Mouse (Mus musculus) testis, adult 2 months (tissue): Measurements from ENCODE around the gene Fbxo28. TPM values are rescaled to one million over a fixed set of nuclear protein-coding genes. Genes with fewer than 3 reads are reported as not detected.

Experiments used
- H3K27ac ChIP-seq: fragments of 200-500 bp; 2 replicates; pipeline ENCODE4 v1.5.1; 2012; ENCODE audit warnings: low read depth, low read length; ENCODE audit not compliant: control insufficient read depth, insufficient read depth
- H3K27me3 ChIP-seq: fragments of 200-500 bp; 2 replicates; pipeline ENCODE4 v1.6.1; 2012; ENCODE audit warnings: mild to moderate bottlenecking, low read length, moderate library complexity; ENCODE audit not compliant: control insufficient read depth, insufficient read depth
- H3K36me3 ChIP-seq: fragments of 200-500 bp; 2 replicates; pipeline ENCODE4 v1.6.1; 2012; ENCODE audit warnings: mild to moderate bottlenecking, low read length; ENCODE audit not compliant: control insufficient read depth, insufficient read depth
- H3K4me1 ChIP-seq: fragments of 200-500 bp; 2 replicates; pipeline ENCODE4 v1.6.1; 2012; ENCODE audit warnings: low read length; ENCODE audit not compliant: control insufficient read depth, insufficient read depth
- H3K4me3 ChIP-seq: fragments of 200-500 bp; 2 replicates; pipeline ENCODE4 v1.5.1; 2012; ENCODE audit warnings: low read depth, mild to moderate bottlenecking, low read length, moderate library complexity, mixed read lengths; ENCODE audit not compliant: control insufficient read depth
- CTCF ChIP-seq: fragments of 200-500 bp; IDR thresholded peaks from 2 replicates; pipeline ENCODE4 v1.5.1; 2012; ENCODE audit warnings: low read depth, mild to moderate bottlenecking, inconsistent platforms, low read length, moderate library complexity; ENCODE audit not compliant: control insufficient read depth, insufficient read depth, insufficient replicate concordance
- POLR2A ChIP-seq: fragments of 200-500 bp; IDR thresholded peaks from 2 replicates; pipeline ENCODE4 v1.6.1; 2012; ENCODE audit warnings: low read depth, mild to moderate bottlenecking, inconsistent platforms, low read length, moderate library complexity; ENCODE audit not compliant: control insufficient read depth
- polyA plus RNA-seq: library from polyadenylated mRNA; depleted of rRNA; stranded (reverse); fragments of >200 nt; gene quantifications from 2 replicates; pipeline ENCODE4 v1.2.3, GENCODE M21; 2012

Fbxo28 gene
- polyA plus RNA-seq, 1 experiment: 7.9 TPM

GRCm38 (mm10) chr1:182363683-182364404 is 22.4 kb upstream of the Fbxo28 start:
- Histone ChIP-seq H3K36me3 (no peaks in the 10 kb centered on the region), H3K27ac (no peak overlapping the region), H3K4me3 (no peak overlapping the region), H3K27me3 (no peaks in the 10 kb centered on the region), H3K4me1 (no peaks in the 10 kb centered on the region)
- TF ChIP-seq POLR2A: no peak
- no peak for TF ChIP-seq CTCF

GRCm38 (mm10) chr1:182362703-182363102 is 21.3 kb upstream of the Fbxo28 start:
- H3K36me3 ChIP-seq: no peaks in the 10 kb centered on the region
- H3K27ac ChIP-seq: no peak overlapping the region
- H3K4me1 ChIP-seq: no peaks in the 10 kb centered on the region
- H3K27me3 ChIP-seq: no peaks in the 10 kb centered on the region
- TF ChIP-seq CTCF: no peak
- TF ChIP-seq POLR2A: no peak
- no peak overlapping the region for H3K4me3 ChIP-seq

- Histone ChIP-seq H3K4me1 (peaks cover 2% of the 10 kb centered on the region; the same call in 1 of the 2 replicates), H3K36me3 (no peaks in the 10 kb centered on the region), H3K27ac (no peak overlapping the region), H3K27me3 (no peaks in the 10 kb centered on the region), H3K4me3 (no peak overlapping the region)
- TF ChIP-seq CTCF (no peak), POLR2A (no peak)
Observed at GRCm38 (mm10) chr1:182358133-182358532, 16.7 kb upstream of the Fbxo28 start.

GRCm38 (mm10) chr1:182354504-182355147 is 13.2 kb upstream of the Fbxo28 start:
- no peak for TF ChIP-seq POLR2A
- TF ChIP-seq CTCF: no peak
- H3K27me3 ChIP-seq: no peaks in the 10 kb centered on the region
- no peak overlapping the region for H3K4me3 ChIP-seq
- peaks cover 5% of the 10 kb centered on the region for H3K4me1 ChIP-seq
- no peaks in the 10 kb centered on the region for H3K36me3 ChIP-seq
- H3K27ac ChIP-seq: 0 out of 2 replicates have a peak overlapping the region, but pooled peaks have one; percentile 45

- H3K36me3 ChIP-seq: no peaks in the 10 kb centered on the region
- H3K4me3 ChIP-seq: peak overlapping the region; percentile 53
- no peak for TF ChIP-seq POLR2A
- peaks cover 4% of the 10 kb centered on the region for H3K4me1 ChIP-seq
- no peaks in the 10 kb centered on the region for H3K27me3 ChIP-seq
- no peak overlapping the region; the same call in 1 of the 2 replicates for H3K27ac ChIP-seq
Observed at GRCm38 (mm10) chr1:182349557-182349956, 8.1 kb upstream of the Fbxo28 start.

- H3K4me3 ChIP-seq: no peak overlapping the region
- H3K36me3 ChIP-seq: no peaks in the 10 kb centered on the region
- no peaks in the 10 kb centered on the region for H3K27me3 ChIP-seq
- no peak overlapping the region for H3K27ac ChIP-seq
- H3K4me1 ChIP-seq: peaks cover 3% of the 10 kb centered on the region
- no peak for TF ChIP-seq CTCF
- no peak for TF ChIP-seq POLR2A
Observed at GRCm38 (mm10) chr1:182346491-182346890, 5.1 kb upstream of the Fbxo28 start.

GRCm38 (mm10) chr1:182345857-182346256 is 4.4 kb upstream of the Fbxo28 start:
- H3K27me3 ChIP-seq: no peaks in the 10 kb centered on the region
- no peak overlapping the region for H3K27ac ChIP-seq
- no peak overlapping the region for H3K4me3 ChIP-seq
- peaks cover 3% of the 10 kb centered on the region for H3K4me1 ChIP-seq
- no peaks in the 10 kb centered on the region for H3K36me3 ChIP-seq
- TF ChIP-seq CTCF (no peak), POLR2A (no peak)

- no peaks in the 10 kb centered on the region; the same call in 1 of the 2 replicates for H3K36me3 ChIP-seq
- H3K27ac ChIP-seq: no peak overlapping the region
- no peaks in the 10 kb centered on the region for H3K4me1 ChIP-seq
- H3K4me3 ChIP-seq: no peak overlapping the region
- no peaks in the 10 kb centered on the region for H3K27me3 ChIP-seq
- TF ChIP-seq POLR2A (no peak), CTCF (no peak)
Observed at GRCm38 (mm10) chr1:182341993-182342392, 564 bp upstream of the Fbxo28 start.
